Mouse (Mus musculus) small intestine, adult 2 months (tissue): ENCODE results near the gene Prss12. TPM values are rescaled to one million over a fixed set of nuclear protein-coding genes. Genes with fewer than 3 reads are reported as not detected.

Source experiments
- H3K27ac ChIP-seq: fragments of 200-500 bp; 2 replicates; pipeline ENCODE4 v1.5.1; 2012; ENCODE audit warnings: low read depth, low read length, control low read depth, inconsistent platforms; ENCODE audit not compliant: insufficient read depth
- H3K27me3 ChIP-seq: fragments of 200-500 bp; 2 replicates; pipeline ENCODE4 v1.6.1; 2012; ENCODE audit warnings: mild to moderate bottlenecking, moderate library complexity, low read length, inconsistent platforms; ENCODE audit not compliant: control insufficient read depth, insufficient read depth
- H3K36me3 ChIP-seq: fragments of 200-500 bp; 2 replicates; pipeline ENCODE4 v1.6.1; 2012; ENCODE audit warnings: mild to moderate bottlenecking, low read length, control low read depth, inconsistent platforms; ENCODE audit not compliant: control insufficient read depth, insufficient read depth
- H3K4me1 ChIP-seq: fragments of 200-500 bp; 2 replicates; pipeline ENCODE4 v1.6.1; 2012; ENCODE audit warnings: low read length, inconsistent platforms, mixed read lengths; ENCODE audit not compliant: control insufficient read depth, insufficient read depth, insufficient read length
- H3K4me3 ChIP-seq: fragments of 200-500 bp; 2 replicates; pipeline ENCODE4 v1.5.1; 2012; ENCODE audit warnings: low read depth, mild to moderate bottlenecking, control low read depth, inconsistent platforms, low read length, moderate library complexity
- CTCF ChIP-seq: fragments of 200-500 bp; IDR thresholded peaks from 2 replicates; pipeline ENCODE4 v1.5.1; 2012; ENCODE audit warnings: low read depth, mild to moderate bottlenecking, control low read depth, inconsistent platforms, low read length, moderate library complexity, mixed read lengths; ENCODE audit not compliant: insufficient replicate concordance, insufficient read length; ENCODE audit errors: extremely low read depth
- POLR2A ChIP-seq: fragments of 200-500 bp; IDR thresholded peaks from 2 replicates; pipeline ENCODE4 v1.6.1; 2012; ENCODE audit warnings: low read depth, mild to moderate bottlenecking, control low read depth, inconsistent platforms, low read length, moderate library complexity
- WGBS: fragments of 180-500 bp; shearing (Covaris S2); methylation state at CpG from one replicate; pipeline ENCODE4 v1.1.7; 2018; 5-methylcytosine and 5-hydroxymethylcytosine counted together
- polyA plus RNA-seq: library from polyadenylated mRNA; depleted of rRNA; stranded (reverse); fragments of >200 nt; gene quantifications from 2 replicates; pipeline ENCODE4 v1.2.3, GENCODE M21; 2012; rRNA removed

Prss12 gene
- polyA plus RNA-seq: 0.98 and 1.1 TPM in 2 replicates

- TF ChIP-seq CTCF (no peak), POLR2A (no peak)
- no peaks in the 10 kb centered on the region for H3K36me3 ChIP-seq
- under 1% methylated on average over 84 of the region's 84 CpGs for WGBS
- H3K4me1 ChIP-seq: no peaks in the 10 kb centered on the region; the same call in 1 of the 2 replicates
- H3K27ac ChIP-seq: no peak within 1 kb of the TSS
- no peaks in the 10 kb centered on the region for H3K27me3 ChIP-seq
- H3K4me3 ChIP-seq: peak within 1 kb of the TSS; percentile 67
These were observed at the start of gene Prss12 for GRCm38 (mm10) chr3:123446708-123447537. TSS of gene Prss12 (plus strand) at chr3:123446913.

- TF ChIP-seq POLR2A: no peak
- no peak for TF ChIP-seq CTCF
- no peaks in the 10 kb centered on the region for H3K4me1 ChIP-seq
- H3K36me3 ChIP-seq: no peaks in the 10 kb centered on the region
- H3K27ac ChIP-seq: no peak overlapping the region
- no peak overlapping the region for H3K4me3 ChIP-seq
- H3K27me3 ChIP-seq: no peaks in the 10 kb centered on the region
- 86% methylated on average over 9 of the region's 9 CpGs for WGBS
These were observed 48.9 kb upstream of the Prss12 start for GRCm38 (mm10) chr3:123397562-123398481.

DNA sequence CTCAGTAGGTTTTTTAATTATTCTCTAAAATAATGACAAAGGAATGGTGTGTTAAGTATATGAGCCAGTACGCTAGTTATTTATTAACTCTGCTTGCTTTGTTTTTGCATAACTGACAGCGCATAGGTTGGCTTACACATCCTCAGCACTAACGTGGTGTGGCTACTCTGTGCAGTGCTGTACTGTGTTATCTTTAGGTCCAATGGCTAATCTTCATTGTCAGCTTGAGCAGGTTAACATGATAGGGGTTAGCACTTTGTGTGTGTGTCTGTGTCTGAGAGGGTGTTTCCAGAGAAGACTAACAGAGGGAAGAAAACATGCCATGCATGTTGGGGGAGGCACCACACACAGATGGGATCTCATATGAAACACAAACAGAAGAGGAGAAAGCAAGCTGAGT, 41.8 kb upstream of the Prss12 start:
- H3K4me1 ChIP-seq: no peaks in the 10 kb centered on the region; the same call in 1 of the 2 replicates
- H3K27me3 ChIP-seq: no peaks in the 10 kb centered on the region
- no peak for TF ChIP-seq POLR2A
- no peak for TF ChIP-seq CTCF
- H3K27ac ChIP-seq: no peak overlapping the region
- no peaks in the 10 kb centered on the region for H3K36me3 ChIP-seq
- no peak overlapping the region for H3K4me3 ChIP-seq
- WGBS: 40% methylated on average over 3 of the region's 3 CpGs

- Histone ChIP-seq H3K4me3 (no peak overlapping the region), H3K4me1 (no peaks in the 10 kb centered on the region), H3K27me3 (no peaks in the 10 kb centered on the region), H3K36me3 (no peaks in the 10 kb centered on the region), H3K27ac (no peak overlapping the region)
- WGBS: 75% methylated on average over 6 of the region's 6 CpGs
- TF ChIP-seq CTCF (no peak), POLR2A (no peak)
These were observed 34.7 kb upstream of the Prss12 start for GRCm38 (mm10) chr3:123411821-123412578.

GRCm38 (mm10) chr3:123413173-123413572, 33.5 kb upstream of the Prss12 start:
- Histone ChIP-seq H3K4me1 (no peaks in the 10 kb centered on the region), H3K36me3 (no peaks in the 10 kb centered on the region), H3K4me3 (no peak overlapping the region), H3K27me3 (no peaks in the 10 kb centered on the region), H3K27ac (no peak overlapping the region)
- no peak for TF ChIP-seq POLR2A
- no peak for TF ChIP-seq CTCF
- 62% methylated on average over 5 of the region's 5 CpGs for WGBS

- Histone ChIP-seq H3K27me3 (no peaks in the 10 kb centered on the region), H3K27ac (no peak overlapping the region), H3K36me3 (no peaks in the 10 kb centered on the region), H3K4me1 (peaks cover 4% of the 10 kb centered on the region; the same call in 1 of the 2 replicates), H3K4me3 (no peak overlapping the region)
- 49% methylated on average over 2 of the region's 2 CpGs for WGBS
- TF ChIP-seq CTCF: no peak
- TF ChIP-seq POLR2A: no peak
These were observed 21.1 kb upstream of the Prss12 start for GRCm38 (mm10) chr3:123425647-123426046.
